Mouse (Mus musculus): ENCODE data around the gene Cib2.
A peak's percentile ranks its signal among the peaks of the same experiment; 100 is the strongest.
"Not testable (repeated sequence)": the region's sequence is repeated elsewhere in the genome, so short reads cannot be mapped to it uniquely, and the experiment has no call there.

Cib2 gene

DNA sequence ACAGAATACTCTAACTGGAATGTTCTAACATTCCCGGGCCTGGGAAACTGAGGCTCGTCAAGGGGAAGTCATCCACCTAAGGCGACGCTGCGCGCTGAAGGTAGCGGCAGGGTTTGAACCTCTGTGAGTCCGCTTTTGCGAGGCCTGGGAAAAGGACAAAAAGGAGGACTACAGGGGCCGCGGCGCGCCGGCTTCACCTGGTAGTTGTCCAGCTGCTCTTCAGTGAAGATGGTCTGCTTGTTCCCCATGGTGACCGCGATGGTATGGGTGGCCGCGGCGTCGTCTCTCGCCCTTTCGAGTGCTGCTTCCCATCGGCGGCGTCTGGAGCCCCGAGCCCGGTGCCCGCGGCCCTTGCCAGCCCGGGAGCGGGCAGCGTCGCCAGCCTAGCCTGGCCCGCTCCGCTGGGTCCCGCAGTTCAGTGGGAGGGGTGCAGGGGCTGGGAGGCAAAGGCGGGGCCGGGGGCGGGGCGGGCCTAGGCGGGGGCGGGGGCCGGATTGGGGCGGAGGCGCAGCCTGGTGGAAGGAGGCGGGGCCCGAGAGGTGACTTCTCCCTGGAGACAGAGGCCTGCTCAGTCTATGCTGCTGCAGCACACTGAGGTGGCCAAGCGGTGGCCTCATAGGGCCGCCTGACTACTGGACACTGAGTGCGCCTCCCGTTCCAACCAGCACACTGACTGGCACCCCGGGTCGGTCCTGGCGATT is at the start of gene Cib2:
Gene Cib2, minus strand, starts transcription at position 448 of the 701 bp plus-strand sequence.
- peak; percentile 60 for DNase-seq (ENCODE audit: low spot score)

DNA sequence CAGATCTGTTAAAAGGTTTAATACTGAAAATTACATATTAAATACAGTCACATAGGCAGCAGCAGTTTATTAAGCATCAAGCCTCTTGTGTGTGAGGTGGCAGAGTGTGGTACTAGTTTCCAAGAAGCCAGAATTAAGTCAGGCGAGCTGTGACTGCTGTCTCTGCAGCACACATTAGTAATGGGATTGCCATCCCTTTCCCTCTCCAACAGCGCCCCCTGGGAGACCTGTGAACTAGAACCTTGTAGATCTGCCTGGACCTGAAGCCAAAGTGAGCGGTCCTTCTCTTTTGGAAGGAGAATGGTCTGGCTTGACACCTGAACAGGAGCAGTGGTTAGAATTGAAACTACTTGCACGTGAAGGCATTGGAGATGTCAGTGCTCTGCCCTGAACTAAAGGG is 44.9 kb upstream of the Cib2 start:
- DNase-seq (ENCODE audit: low spot score): peak; percentile 68

DNA sequence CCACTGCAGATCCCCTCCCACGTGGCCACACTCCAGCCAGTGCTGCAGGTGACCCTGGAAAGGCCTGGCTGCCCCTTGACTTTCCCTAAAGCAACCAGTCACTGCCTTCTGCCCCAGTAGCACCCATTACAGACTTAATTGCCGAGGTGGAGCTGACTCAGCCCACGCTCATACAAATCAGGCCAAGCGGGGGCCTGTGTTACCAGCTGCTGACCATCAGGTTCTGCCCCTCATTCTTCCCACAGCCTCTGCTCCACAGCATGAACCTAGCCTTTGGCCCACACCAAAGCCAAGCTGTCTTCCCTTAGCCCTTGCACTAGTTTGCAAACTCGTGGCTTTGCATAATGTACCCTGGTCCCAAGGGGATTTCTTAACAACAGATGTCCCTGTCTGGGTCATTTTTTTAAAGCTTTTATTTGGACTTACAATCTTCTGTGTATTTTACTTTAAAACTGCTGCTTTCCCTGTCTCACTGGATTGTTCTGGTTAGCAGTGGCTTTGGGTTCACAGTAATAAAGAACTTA is 44.2 kb upstream of the Cib2 start:
- no peak for DNase-seq (ENCODE audit: low spot score)

DNA sequence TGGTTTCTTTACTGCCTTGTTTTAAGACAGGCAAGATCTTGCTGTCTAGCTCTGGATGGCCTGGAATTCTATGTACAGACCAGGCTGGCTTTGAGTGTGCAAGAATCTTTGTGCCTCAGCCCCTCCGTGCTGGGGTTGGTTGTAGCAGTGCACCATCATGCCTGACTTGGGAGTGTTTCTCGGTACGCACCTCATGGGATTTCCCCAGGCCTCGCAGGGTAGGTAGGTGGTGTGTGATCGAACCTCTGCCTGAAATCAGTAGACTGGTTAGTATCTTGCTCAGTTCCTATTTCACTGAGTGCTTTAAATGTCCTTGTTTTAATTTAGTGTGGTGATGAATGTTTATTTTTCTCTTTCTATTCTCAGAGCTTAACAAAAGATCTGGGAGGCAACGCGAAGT is 42.9 kb upstream of the Cib2 start:
- no peak for DNase-seq (ENCODE audit: low spot score)

DNA sequence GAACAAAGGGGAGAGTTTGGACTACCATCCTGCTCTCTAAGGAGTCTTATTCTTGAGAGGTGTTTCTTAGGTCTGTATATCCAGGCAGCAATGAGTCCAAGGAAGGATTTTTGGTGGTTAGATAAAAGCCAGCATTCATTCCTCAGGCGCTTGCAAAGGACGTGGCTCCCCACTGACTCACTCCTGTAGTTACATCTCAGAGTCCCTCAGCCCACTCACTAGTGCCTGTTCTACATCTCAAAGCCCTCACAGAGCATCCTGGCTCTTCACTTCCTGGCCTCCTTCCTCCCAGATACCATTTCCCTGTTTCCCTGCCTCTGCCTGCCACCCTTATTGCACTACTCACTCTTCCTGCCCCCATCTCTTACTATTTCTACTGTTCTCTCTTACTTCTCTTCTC is 42.4 kb upstream of the Cib2 start:
- DNase-seq (ENCODE audit: low spot score): no peak

DNA sequence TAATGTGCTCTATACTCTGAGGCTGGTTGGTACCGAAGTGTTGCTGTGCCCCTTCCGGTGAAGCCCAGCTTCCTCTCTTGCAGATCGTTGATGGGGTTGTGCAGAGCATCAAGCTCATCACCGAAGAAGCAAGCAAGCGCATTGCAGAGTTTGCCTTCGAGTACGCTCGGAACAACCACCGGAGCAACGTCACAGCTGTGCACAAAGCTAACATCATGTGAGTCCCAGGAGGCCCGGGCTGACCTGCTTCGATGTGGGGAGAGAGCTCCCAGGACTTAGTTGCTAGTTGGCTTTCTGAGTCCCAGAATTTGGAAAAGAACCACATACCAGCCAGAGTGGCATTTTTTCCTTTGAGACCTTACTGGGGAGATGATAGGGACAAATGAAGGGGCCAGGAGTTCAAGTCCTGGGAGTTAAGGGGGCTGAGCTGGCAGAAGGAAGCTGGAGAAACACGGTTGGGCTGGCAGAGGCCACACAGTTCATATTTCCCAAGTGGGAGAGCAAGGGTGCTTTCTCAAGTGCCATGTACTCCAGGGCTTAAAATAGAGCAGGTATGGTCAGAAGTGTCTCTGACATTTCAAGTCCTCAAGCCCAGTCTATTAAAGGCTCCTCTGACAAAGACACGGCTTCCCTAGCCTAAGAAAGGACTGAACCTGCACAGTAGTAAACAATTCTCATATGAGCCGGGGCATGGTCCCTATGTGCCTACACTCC is 36.9 kb upstream of the Cib2 start:
- no peak for DNase-seq (ENCODE audit: low spot score)

DNA sequence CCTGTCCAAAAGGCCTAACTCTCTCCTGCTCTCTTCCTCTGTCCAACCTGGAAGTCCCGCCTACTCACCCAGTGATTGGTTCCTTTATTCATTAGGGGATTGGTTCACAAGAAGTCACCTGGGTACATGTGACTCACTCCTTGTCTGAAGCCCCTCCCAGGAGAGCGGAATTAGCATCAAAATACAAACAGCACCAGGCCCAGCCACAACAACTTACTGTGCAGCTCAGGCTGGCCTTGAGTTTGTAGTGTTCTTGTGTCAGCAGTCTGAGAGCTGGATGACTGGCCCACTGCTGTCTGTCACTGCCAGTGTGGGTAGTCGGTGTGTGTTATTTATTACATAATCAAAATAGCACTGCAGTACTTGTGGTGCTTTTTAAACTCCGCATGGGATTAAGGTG is 33.6 kb upstream of the Cib2 start:
- not testable (repeated sequence) for DNase-seq (ENCODE audit: low spot score)

DNA sequence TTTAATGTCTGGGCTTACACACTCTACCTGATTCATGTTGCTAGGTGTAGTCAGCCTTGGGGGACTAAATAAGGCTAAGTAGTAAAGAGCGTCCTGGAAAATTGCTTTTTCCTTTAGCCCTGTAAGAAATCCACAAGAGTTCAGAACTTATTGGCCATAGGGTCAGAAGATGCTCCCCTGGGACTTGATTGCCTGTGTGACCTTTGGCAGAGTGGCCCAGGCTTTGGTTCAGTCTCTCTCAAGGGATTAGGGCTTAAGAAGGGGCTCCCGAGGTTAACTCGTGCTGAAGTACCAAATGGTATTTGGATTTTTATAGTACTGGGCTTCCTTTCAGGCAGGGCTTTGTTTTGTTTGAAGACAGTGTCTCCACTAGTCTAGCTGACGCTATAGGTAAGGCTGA is 27.8 kb upstream of the Cib2 start:
- DNase-seq (ENCODE audit: low spot score): no peak

DNA sequence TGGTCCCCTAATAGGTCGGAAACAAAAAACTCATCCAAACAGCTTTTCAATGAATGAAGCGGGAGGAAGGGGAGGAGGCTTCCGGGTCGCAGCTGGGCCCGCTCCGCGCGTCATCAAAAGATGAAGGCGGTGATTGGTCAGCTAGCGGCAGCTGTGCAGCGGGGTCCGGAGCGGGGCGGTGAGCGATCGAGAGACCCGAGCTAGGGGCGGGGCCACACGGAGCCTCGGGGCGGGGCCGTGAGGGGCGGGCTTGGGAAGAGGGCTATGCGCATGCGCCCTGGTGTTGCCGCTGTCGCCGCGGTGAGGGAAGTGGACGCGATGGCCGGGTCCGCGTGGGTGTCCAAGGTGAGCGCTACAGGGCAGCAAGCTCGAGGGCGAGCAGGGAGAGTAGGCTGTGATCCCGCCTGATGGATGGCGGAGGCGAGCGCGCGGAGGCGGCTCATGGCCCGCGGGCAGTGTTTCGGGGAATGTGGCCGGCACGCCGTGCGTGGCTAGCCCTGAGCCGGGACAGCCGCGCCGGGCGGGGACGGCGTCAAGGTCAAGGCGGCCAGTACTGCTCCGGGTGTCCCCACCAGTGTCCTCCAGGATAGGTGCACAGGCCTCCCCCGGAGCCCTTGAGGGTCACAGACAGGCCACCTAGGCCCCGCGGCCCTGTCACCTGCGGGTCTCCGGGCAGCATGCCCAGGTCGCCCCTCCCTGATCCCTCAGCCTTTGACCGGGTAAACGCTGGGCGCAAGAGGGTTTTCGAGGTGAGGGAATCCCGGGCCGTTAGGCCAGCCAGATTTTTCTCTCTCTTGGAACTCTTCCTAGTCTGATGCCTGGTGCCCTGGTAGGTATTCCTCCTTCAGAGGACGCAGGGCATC is 26.4 kb upstream of the Cib2 start, which contains the start of gene Idh3a:
Gene Idh3a, plus strand, starts transcription at position 136 of the 863 bp plus-strand sequence.
- peak; percentile 98 for DNase-seq (ENCODE audit: low spot score)

DNA sequence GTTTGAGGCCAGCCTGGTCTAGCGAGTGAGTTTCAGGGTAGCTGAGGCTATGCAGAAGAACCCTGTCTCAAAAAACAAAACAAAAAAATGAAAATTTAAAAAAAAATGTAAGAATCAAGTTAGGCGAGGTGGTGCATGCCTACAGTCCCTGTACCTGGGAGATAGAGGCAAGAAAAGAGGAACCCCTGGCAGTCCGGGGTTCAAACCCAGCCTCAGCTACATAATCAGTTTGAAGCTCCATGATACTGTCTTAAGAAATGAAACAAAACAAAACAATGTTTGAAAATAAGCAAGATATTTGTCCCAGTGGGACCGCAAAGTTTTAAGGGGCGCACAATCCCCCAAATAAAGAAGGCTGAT is 25.8 kb upstream of the Cib2 start:
- no peak for DNase-seq (ENCODE audit: low spot score)

DNA sequence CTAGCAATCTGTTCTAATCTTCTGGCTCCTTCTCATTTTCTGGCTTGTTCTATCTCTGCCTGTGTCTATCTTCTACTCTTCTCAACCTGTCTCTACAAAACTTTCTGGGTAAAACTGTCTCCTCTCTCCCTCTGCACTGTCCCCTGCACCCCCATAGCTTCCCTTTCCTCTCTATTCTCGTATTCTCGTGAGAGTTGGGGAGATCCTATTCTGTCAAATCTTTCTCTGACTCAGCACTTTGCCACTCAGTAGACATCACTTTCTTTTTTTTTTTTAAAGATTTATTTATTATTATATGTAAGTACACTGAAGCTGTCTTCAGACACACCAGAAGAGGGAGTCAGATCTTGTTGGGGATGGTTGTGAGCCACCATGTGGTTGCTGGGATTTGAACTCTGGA is 24.1 kb upstream of the Cib2 start:
- not testable (repeated sequence) for DNase-seq (ENCODE audit: low spot score)

DNA sequence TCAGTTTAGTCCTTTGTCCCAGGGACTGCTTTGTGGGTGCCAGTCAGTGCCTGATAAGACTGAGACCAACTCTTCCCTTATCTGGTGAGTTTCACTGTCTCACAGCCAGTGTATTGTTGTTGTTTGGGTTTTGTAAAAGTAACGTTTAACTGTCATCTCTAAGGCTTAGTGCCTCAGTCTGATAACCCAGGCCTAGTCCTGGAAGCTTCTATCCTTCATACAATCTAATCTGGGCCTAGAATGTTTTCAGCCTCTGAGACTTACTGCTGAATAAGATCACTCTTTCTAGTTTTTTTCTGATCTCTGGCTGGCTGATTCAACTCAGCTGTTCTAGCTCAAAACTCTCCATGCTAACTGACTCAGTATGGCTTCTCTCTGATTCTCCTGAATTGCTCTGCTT is 23.7 kb upstream of the Cib2 start:
- DNase-seq (ENCODE audit: low spot score): no peak

DNA sequence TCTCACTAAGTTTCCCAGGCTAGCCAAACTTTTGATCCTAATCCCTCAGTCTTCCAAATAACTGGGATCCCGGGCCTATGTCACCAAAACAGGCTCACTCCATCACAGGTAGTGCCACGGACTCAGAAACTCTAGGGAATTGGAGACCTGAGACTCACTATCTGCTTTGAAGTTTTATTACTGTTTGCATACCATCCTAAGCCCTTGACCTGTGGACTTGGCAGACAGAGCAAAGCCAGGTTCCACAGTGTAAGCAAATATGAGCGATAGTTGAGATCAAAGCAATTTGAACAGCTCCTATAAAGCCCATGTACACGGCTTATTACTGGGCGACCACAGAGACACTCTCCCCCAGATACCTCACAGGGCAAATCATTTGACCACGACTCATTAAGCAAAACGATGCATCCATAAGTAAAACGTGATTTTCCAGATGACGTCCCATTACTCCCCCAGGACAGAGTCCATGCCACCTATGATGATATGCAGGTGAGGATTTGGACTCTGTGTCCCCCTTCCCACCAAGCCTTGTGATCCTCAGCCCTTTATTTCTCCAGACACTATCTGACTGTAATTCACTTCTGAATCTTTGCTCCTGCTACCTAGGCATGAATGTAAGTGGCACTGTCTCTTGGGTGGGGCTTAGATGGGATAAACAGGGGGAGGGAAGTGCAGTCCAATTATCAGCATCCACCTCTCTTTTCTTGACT is 11.3 kb upstream of the Cib2 start:
- DNase-seq (ENCODE audit: low spot score): no peak

DNA sequence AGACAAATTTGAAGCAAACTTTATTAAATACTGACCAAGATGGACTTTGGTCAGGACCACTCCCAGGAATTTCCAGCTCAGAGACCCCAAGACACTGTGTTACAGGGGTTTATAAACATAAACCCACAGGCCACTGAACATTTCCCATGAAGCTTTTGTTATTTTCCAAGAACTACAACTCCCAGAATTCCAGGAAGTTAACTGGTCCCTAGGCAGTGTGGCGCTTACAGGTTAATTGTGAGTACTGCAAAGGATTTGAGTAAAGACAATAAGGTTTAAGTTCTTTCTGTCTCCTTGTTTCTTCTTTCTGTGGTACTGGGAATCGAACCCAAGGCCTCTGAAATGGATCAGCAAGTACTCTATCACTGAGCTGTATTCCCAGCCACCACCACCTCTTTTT is 8.7 kb upstream of the Cib2 start:
- no peak for DNase-seq (ENCODE audit: low spot score)

DNA sequence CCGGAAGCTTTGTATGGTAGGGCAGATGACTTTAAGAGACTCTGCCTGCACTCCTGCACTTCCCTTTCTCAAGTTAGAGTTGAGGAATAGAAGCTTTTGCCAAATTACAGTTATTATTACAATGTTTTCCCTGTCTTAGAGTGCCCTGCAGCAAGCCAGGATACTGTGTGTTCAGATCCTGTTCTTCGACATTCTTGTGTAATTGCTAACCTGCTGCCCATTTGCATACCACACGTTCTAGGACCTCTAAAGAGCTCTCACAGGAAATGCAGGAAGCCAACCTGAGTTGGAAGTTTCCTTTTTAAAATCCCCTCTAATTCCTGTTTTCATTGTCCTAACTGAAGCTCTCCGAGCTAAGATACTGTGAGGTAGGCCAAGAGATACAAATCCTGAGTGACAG is 6.9 kb upstream of the Cib2 start:
- DNase-seq (ENCODE audit: low spot score): no peak

DNA sequence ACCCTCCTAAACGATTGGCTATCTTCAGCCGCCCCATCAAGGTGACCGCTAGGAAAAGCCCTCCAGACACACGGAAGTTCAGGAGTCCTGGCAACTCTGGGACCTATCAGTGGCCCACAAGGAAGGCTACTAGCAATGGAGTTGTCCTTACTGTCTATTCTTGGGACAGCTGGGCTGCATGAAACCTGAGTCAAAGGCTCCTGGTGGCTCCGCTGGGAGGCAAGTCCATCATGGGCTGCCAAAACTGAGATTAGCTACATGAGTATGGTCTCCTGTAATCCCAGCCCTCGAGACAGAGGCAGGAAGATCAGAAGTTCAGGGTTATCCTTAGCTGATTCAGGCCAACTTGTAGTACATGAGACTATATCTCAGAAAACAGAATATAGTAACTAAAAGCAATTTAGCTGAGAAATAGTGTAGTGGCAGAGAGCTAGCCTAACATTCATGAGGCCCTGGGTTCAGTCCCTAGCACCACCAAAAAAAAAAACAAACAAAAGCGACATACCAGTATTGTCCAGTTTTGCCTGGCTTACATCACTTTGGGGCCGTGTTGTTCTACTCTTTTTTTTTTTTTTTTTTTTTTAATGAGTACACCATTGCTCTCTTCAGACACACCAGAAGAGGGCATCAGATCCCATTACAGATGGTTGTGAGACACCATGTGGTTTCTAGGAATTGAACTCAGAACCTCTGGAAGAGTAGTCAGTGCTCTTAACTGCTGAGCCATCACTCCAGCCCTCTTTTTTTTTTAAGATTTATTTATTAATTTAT is 998 bp upstream of the Cib2 start:
- DNase-seq (ENCODE audit: low spot score): no peak

DNA sequence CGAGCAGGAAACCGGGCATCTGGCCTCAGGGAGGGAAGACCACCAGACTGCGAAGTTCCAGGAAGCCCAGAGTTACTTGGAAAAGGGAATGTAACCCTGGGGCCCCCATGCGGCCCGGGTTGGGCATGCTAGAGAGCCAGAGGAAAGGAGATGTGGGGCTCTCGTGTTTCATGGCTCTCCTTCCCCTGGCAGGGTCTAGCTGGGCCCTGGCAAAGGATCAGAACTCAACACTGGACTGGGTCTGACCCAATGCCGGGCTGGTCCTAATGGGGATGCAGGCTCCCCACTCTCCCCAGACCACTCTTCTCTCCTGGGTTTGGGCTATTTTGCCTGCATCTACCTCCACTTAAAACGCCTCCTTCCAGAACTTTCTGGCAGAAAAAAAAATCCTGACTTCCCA is 1.3 kb downstream of the Cib2 start:
- no peak for DNase-seq (ENCODE audit: low spot score)

DNA sequence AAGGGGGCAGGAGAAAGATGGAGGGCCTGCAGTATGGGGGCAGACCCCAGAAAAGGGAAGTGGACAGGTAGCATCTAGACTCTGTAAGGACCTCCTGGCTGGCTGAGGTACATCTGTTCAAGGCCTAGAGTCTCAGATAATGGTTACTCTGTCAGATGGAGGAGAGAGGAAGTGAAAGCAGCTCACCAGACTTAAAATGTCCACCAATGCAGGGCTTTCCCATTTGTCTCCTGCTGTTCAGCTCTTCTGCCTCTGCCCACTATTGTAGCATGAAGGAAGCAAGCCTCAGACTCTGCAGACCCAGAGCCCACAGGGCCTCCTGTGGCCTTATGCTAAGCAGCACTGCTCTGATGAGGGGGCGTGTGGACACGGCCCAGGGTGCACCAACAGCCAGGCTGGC is 5.0 kb downstream of the Cib2 start:
- no peak for DNase-seq (ENCODE audit: low spot score)

DNA sequence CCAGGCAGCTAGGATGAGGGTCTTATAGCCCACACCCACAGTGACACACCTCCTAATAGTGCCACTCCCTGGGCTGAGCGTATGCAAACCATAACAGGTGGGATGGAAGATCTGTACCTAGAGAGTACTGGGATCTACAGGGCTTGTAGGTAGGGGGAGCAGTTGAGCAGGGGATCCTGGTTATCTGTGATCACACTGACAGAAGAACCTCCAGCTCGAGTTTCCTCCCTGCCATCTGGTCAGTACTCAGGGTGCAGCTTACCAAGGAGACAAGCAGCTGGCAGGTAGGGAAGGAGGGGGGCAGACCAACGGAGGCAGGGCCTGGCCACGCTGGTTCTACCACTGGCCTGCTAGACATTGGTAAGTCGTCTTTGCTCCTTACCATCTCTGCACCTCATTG is 7.6 kb downstream of the Cib2 start:
- DNase-seq (ENCODE audit: low spot score): peak; percentile 18

DNA sequence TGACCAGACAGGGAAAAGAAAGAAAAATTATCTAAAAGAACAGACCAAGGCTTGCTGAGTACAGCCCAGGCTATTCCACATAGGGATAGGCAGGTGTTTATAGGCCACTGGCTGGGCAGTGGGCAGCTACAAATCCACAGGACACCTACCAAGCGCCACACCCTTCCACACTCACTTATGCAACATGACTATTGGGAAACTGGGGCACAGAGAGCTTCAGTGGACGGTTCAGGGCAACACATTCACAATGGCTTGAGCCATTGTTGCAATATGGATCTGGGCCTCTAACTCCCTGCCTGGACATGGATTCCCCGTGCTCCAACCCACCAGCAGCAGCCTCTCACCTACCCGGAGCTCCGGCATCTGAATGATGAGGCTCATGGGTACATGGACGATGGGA is 10.6 kb downstream of the Cib2 start:
- no peak for DNase-seq (ENCODE audit: low spot score)

DNA sequence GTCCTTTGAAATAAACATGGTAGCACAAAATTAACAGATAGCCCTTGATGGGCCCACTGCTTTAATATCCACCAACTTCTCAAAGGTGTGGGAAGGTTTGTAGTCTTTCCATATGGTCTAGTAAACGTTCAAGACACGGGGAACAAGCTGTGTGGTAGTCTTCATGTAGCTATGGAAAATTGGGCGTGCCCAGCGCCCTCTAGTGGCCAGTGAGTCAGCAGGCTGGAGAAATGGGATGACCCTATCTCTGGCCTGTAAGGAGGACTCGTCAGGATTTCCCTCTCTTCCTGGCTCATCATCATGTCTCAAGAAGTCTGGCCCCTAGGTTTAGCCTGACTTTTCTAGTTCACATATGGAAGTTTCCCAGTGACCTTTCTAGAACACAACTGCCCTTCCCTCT is 12.5 kb downstream of the Cib2 start:
- DNase-seq (ENCODE audit: low spot score): peak; percentile 41

All from urinary bladder, postnatal 25 days (tissue).